In the genomic region with DNA sequence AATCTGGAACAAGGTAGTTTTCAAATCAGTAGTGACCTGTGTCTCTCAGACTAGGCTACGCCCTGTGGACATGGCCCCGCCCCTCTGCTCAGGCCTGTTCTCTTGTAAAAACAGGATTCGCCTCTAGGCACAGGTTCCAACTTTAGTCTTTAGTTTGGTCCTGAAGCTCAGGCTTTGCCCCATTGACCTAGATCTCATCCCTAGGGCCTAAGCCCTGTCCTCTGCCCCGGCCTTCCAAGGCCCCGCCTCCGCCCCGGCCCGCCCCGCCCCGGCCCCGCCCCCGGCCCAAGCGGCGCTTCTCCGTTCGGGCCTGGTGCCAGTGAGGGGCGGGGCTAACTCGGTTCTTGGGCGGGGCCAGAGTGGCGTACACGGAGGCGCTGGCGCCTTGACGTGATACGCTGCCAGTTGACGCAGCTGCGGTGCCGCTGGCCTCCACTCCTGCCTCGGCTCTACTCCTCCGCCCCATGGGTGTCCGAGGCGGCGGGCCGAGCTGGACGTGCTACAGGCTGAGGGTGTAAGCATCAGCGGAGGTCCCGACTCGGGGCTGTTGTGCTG, we compare ENCODE assay signal across 8 mouse cellular contexts. TPM values are rescaled to one million over a fixed set of nuclear protein-coding genes. Genes with fewer than 3 reads are reported as not detected.
DNase-seq lines count a peak whose midpoint lies in the region; ATAC-seq and TF ChIP-seq lines count a peak whose summit lies in the region.

A gene (plus strand): TSS at position 384 of the 555 bp plus-strand sequence.

- no peaks in the 10 kb centered on the region for H3K9me3 ChIP-seq in hindbrain, embryonic 13.5 days

- in situ Hi-C loops in Patski (cut with MboI; ENCODE audit: low pct_unique_long_range_greater_than_20kb) = loop anchor here (25.0 kb wide), 1 partner anchor 550 kb away; a partner anchor contains a TSS

- POLR2A ChIA-PET in Patski (lab: Charles Lee) = no interaction called here

- CTCF ChIA-PET in Patski (lab: Charles Lee) = no interaction called here

- H3K27ac ChIP-seq in hindbrain, embryonic 13.5 days = peak within 1 kb of the TSS; percentile 70

- peak within 1 kb of the TSS; percentile 75 for H3K4me3 ChIP-seq in hindbrain, embryonic 13.5 days

- peaks cover under 1% of the 10 kb centered on the region for H3K27me3 ChIP-seq in Patski
- no peaks in the 10 kb centered on the region for H3K27me3 ChIP-seq in hindbrain, embryonic 13.5 days

- whole genome bisulfite sequencing in hindbrain, embryonic 13.5 days = 1% methylated on average over 38 of the region's 38 CpGs

- peak; percentile 79 for DNase-seq in Patski (ENCODE audit: low read depth, low spot score)
- peak; percentile 100 for DNase-seq in cerebellum, postnatal 14 days
- DNase-seq in frontal cortex, postnatal 14 days (ENCODE audit: low spot score in 2 of 2) = peak; percentile 88 to 97
- peak; percentile 98 to 100 for DNase-seq in layer of hippocampus, postnatal 25 days (ENCODE audit: extremely low spot score in 1 of 2, low spot score in 1 of 2)
- peak; percentile 98 for DNase-seq in lung, postnatal 25 days (ENCODE audit: low spot score)
- peak; percentile 97 for DNase-seq in retina, embryonic 14.5 days (ENCODE audit: low spot score)
- peak; percentile 100 for DNase-seq in thymus, postnatal 4 days

- H3K4me2 ChIP-seq in hindbrain, embryonic 13.5 days = peak within 1 kb of the TSS; percentile 69

- peaks cover 26% of the 10 kb centered on the region for H3K36me3 ChIP-seq in hindbrain, embryonic 13.5 days

- TF ChIP-seq CTCF in Patski (IDR thresholded peaks at IDR 0.05) = no peak

- peak within 1 kb of the TSS; percentile 89 for H3K9ac ChIP-seq in hindbrain, embryonic 13.5 days

- peak; percentile 99 for ATAC-seq in Patski
- ATAC-seq in hindbrain, embryonic 13.5 days (ENCODE audit: low FRiP score) = peak; percentile 99

- peaks cover 6% of the 10 kb centered on the region for H3K4me1 ChIP-seq in hindbrain, embryonic 13.5 days (replicated peaks)

RNA-seq across cellular contexts. Expression of the gene that starts here (rescaled TPM):
- 37.7 TPM for polyA plus RNA-seq in Patski (2021)
- 62.9 and 66.7 TPM in 2 replicates for polyA plus RNA-seq in hindbrain, embryonic 13.5 days (2015; fragmentation: Nextera tagmentation; extraction: Ambion mirVana)
- 10 to 100 TPM; 78.3 to 97.3 TPM for total RNA-seq in layer of hippocampus, postnatal 25 days (2021)

Comparison
In these comparisons a context has a peak if more than half of its experiments do, and no peak if none do; other contexts are left out.
1. Peak in every context shown above with its lines: DNase-seq, ATAC-seq, H3K4me3 ChIP-seq and H3K27ac ChIP-seq.